Mouse (Mus musculus) cerebellum, adult 2 months (tissue): ENCODE measurements at regions not wholly inside any gene's neighbourhood (a gene's known extent, or its start where the extent isn't known, plus 50 kb on each side); places are given as distances from the start of the nearest gene placed in this dataset.

ENCODE experiments used
- DNase-seq, 2 experiments: peaks; one replicate each; pipeline ENCODE4 v3.0.0; 2021
- H3K27ac ChIP-seq: fragments of 200-500 bp; 2 replicates; pipeline ENCODE4 v1.5.1; 2012; ENCODE audit warnings: low read length, control low read depth, inconsistent platforms; ENCODE audit not compliant: insufficient read depth
- H3K27me3 ChIP-seq: fragments of 200-500 bp; 2 replicates; pipeline ENCODE4 v1.6.1; 2012; ENCODE audit warnings: inconsistent platforms, mild to moderate bottlenecking, low read length, moderate library complexity; ENCODE audit not compliant: control insufficient read depth, insufficient read depth
- H3K4me1 ChIP-seq: fragments of 200-500 bp; 2 replicates; pipeline ENCODE4 v1.6.1; 2011; ENCODE audit warnings: low read length; ENCODE audit not compliant: control insufficient read depth, insufficient read depth
- H3K4me3 ChIP-seq: fragments of 200-500 bp; replicated peaks from 2 replicates; pipeline ENCODE3; 2011; ENCODE audit warnings: mild to moderate bottlenecking, low read depth, low read length, control low read depth; ENCODE audit not compliant: insufficient read depth
- CTCF ChIP-seq: fragments of 200-500 bp; IDR thresholded peaks from 2 replicates; pipeline ENCODE4 v1.5.1; 2011; ENCODE audit warnings: low read depth, mild to moderate bottlenecking, control low read depth, low read length, moderate library complexity, borderline replicate concordance; ENCODE audit not compliant: insufficient read depth
- POLR2A ChIP-seq: fragments of 200-500 bp; IDR thresholded peaks from 2 replicates; pipeline ENCODE4 v1.6.1; 2011; ENCODE audit warnings: low read length, control low read depth, borderline replicate concordance; ENCODE audit not compliant: insufficient read depth
- WGBS: fragments of 180-500 bp; shearing (Covaris S2); methylation state at CpG from one replicate; pipeline ENCODE4 v1.1.7; 2018; 5-methylcytosine and 5-hydroxymethylcytosine counted together

GRCm38 (mm10) chrX:99339081-99339876, 131.8 kb downstream of the Pja1 start:
- TF ChIP-seq CTCF, result no peak
- no peak for TF ChIP-seq POLR2A
- 43% methylated on average over 9 of the region's 9 CpGs for WGBS
- Histone ChIP-seq H3K27ac (no peak overlapping the region), H3K4me3 (no peak overlapping the region), H3K27me3 (no peaks in the 10 kb centered on the region), H3K4me1 (no peaks in the 10 kb centered on the region)
- DNase-seq, result no peak

DNA sequence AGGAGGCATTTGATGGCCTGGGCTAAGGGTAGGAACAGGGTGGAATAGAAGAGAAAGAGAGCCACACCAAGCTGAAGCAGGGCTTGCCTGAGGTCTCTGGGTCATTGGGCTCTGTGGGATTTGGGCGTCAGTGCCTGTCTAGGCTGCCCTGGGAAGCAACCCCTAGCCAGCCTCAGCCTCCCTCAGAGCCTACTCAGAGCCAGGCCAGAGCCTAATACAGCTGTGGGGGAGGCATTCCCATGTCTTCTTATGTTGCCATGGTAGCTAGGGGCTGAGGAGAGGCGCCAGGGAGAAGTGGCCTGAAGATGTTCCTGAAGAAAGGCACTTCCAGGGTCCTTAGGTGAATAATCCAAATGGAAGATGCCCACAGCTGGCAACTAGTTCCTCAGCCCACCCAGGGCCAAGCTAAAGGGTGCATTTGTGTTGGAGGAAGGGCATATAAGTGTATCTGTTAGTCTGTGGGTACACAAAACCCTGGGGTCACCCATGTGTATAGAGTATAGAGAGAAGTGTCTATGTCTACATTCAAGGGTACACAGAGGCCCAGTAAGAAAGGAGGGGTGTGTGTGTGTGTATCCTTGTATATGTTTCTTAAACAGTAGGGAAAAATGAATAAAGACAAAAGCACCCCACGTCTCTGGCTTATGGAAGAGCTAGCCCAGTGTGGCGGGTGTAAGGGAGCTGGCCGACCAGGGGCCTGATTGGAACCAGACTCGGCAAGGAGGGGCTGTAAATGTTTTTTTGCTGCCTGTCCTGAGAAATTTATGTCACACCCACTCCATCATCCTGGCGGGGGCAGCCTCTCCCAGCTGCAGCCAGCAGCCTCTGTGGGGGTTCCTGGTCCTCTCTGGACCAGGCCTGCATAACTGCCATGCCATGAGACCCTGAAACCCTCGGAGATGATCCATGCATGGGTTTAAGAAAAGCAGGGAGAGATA, 134.2 kb downstream of the Pja1 start:
- H3K4me3 ChIP-seq, result no peak overlapping the region
- H3K27ac ChIP-seq, result no peak overlapping the region
- no peaks in the 10 kb centered on the region for H3K4me1 ChIP-seq
- TF ChIP-seq POLR2A (no peak), CTCF (no peak)
- H3K27me3 ChIP-seq, result no peaks in the 10 kb centered on the region
- WGBS, result 76% methylated on average over 8 of the region's 8 CpGs
- DNase-seq, result no peak

GRCm38 (mm10) chrX:99335886-99336589, 135.0 kb downstream of the Pja1 start:
- 79% methylated on average over 8 of the region's 8 CpGs for WGBS
- Histone ChIP-seq H3K4me1 (no peaks in the 10 kb centered on the region), H3K4me3 (no peak overlapping the region), H3K27me3 (no peaks in the 10 kb centered on the region), H3K27ac (no peak overlapping the region)
- no peak for DNase-seq
- TF ChIP-seq POLR2A, result no peak
- no peak for TF ChIP-seq CTCF

DNA sequence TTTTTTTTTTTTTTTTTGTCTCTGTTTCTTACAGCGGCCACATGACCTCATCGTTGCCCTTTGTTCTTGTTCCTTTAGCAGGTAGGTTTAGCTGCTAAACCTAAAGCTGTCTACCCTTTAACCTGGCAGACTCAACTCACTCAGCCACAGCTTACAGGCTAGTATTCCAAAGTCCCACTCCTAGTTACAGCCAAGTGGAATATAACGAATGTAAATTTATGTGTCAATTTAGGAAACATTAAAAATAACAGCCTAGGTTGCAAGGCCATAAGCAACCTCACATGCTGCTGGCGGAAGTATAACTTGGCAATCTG, 138.7 kb downstream of the Pja1 start:
- Histone ChIP-seq H3K27ac (no peak overlapping the region), H3K27me3 (no peaks in the 10 kb centered on the region), H3K4me1 (no peaks in the 10 kb centered on the region), H3K4me3 (no peak overlapping the region)
- WGBS, result 58% methylated on average over 4 of the region's 4 CpGs
- no peak for DNase-seq
- TF ChIP-seq CTCF (no peak), POLR2A (no peak)

DNA sequence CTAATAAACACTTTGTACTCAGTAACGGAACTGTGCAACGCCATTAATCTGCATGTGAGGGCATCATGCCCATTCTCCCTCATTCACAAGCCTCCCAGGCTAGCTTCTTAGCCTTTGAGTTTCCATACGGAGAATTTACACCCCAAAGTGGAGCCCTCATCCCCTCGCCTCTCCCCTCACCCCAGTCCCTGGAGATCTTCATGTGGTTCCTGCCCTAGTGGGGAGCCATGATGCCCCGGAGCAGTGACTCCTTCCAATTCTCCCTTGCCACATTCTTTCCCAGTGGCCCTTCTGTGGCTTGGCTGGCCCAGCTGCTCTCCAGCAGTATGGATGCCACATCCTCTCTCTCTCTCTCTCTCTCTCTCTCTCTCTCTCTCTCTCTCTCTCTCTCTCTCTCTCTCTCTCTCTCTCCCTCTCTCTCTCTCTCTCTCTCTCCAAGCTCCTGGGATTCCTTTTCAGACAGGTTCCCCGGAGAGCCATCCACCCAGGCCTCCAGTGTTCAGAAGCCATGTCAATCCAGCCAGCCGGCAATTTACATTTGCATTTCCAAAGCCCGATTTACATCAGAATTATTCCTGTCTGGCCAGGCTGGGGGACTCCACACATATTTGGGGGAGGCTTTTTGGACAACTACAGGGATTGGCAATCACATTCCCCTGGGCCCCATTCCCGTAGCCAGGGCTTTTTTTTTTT, 139.2 kb downstream of the Pja1 start:
- Histone ChIP-seq H3K27ac (no peak overlapping the region), H3K4me3 (no peak overlapping the region), H3K27me3 (no peaks in the 10 kb centered on the region), H3K4me1 (no peaks in the 10 kb centered on the region)
- DNase-seq, result no peak
- 60% methylated on average over 9 of the region's 9 CpGs for WGBS
- no peak for TF ChIP-seq POLR2A
- no peak for TF ChIP-seq CTCF

DNA sequence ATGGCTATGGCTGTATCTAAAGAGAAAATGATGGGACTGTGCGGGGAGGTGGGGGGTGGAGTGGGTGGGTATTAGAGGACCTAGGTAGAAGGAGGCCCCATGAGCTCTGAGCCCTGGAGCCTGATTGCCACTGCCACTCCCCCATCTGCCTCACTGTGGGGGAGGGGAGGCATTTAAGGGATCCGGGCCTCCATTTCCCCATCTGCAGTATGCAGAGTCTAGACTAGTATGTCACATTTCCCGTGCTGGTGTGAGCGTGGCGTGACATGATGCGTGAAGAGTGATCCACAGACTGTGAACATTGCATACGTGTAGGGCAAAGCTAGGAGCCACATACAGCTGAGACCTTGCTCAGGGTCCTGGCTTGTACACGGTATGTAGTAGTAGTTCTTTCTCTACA, 140.7 kb downstream of the Pja1 start:
- no peak for TF ChIP-seq CTCF
- no peak for TF ChIP-seq POLR2A

GRCm38 (mm10) chrX:99328576-99328975, 142.5 kb downstream of the Pja1 start:
- Histone ChIP-seq H3K27ac (no peak overlapping the region), H3K4me1 (peaks cover 2% of the 10 kb centered on the region; the same call in 1 of the 2 replicates), H3K27me3 (no peaks in the 10 kb centered on the region), H3K4me3 (no peak overlapping the region)
- WGBS, result 93% methylated on average over 4 of the region's 4 CpGs
- TF ChIP-seq CTCF (no peak), POLR2A (no peak)
- peak in 1 of 2 experiments; percentile 0 for DNase-seq

More for the DNA sequence above, 140.7 kb downstream of the Pja1 start:
- no peaks in the 10 kb centered on the region for H3K27me3 ChIP-seq
- H3K4me3 ChIP-seq, result no peak overlapping the region
- no peak overlapping the region for H3K27ac ChIP-seq
- H3K4me1 ChIP-seq, result peaks cover under 1% of the 10 kb centered on the region; the same call in 1 of the 2 replicates
- 92% methylated on average over 8 of the region's 8 CpGs for WGBS
- DNase-seq, result peak in 1 of 2 experiments; percentile 4
